Mouse (Mus musculus) liver, postnatal 0 days (tissue): ENCODE data around the gene Cdc42ep4. TPM values are rescaled to one million over a fixed set of nuclear protein-coding genes. Genes with fewer than 3 reads are reported as not detected.

Experiments
- ATAC-seq: fragments of 200-750 bp; cut with Nextera tagmentation; 2 replicates; pipeline ENCODE4 v1.8.0; 2017; ENCODE audit warnings: mild to moderate bottlenecking, moderate library complexity
- DNase-seq: peaks from one replicate; pipeline ENCODE4 v3.0.0-alpha.2; 2016
- H3K27ac ChIP-seq: fragments of 300-500 bp; sonication (generic); 2 replicates; pipeline ENCODE4 v1.5.1; 2014; ENCODE audit warnings: antibody characterized with exemption, moderate library complexity, mild to moderate bottlenecking, low read depth
- H3K27me3 ChIP-seq: fragments of 300-500 bp; sonication (generic); 2 replicates; pipeline ENCODE4 v1.6.1; 2014; ENCODE audit warnings: low read length, control low read depth, mixed read lengths; ENCODE audit not compliant: insufficient read depth
- H3K36me3 ChIP-seq: fragments of 300-500 bp; sonication (generic); replicated peaks from 2 replicates; pipeline ENCODE4 v1.6.1; 2014; ENCODE audit warnings: mild to moderate bottlenecking, control low read depth, low read length, moderate library complexity, mixed read lengths; ENCODE audit not compliant: insufficient read depth
- H3K4me1 ChIP-seq: fragments of 300-500 bp; sonication (generic); 2 replicates; pipeline ENCODE4 v1.6.1; 2014; ENCODE audit warnings: antibody characterized with exemption, mild to moderate bottlenecking, control low read depth; ENCODE audit not compliant: insufficient read depth
- H3K4me2 ChIP-seq: fragments of 300-500 bp; sonication (generic); 2 replicates; pipeline ENCODE4 v1.6.1; 2014; ENCODE audit warnings: low read depth, mild to moderate bottlenecking, low read length, moderate library complexity, mixed read lengths
- H3K4me3 ChIP-seq: fragments of 300-500 bp; sonication (generic); 2 replicates; pipeline ENCODE4 v1.5.1; 2014; ENCODE audit warnings: low read depth, low read length
- H3K9ac ChIP-seq: fragments of 300-500 bp; sonication (generic); replicated peaks from 2 replicates; pipeline ENCODE4 v1.6.1; 2014; ENCODE audit warnings: mild to moderate bottlenecking, moderate library complexity
- H3K9me3 ChIP-seq: fragments of 300-500 bp; sonication (generic); 2 replicates; pipeline ENCODE4 v1.6.1; 2016; ENCODE audit warnings: mild to moderate bottlenecking, control low read depth, low read length, mixed read lengths
- CTCF ChIP-seq: sonication (generic); IDR thresholded peaks from 2 replicates; pipeline ENCODE4 v1.5.1; 2016; ENCODE audit warnings: antibody characterized with exemption, low read depth
- EP300 ChIP-seq: IDR thresholded peaks from 2 replicates; pipeline ENCODE4 v1.6.1; 2016; ENCODE audit warnings: antibody characterized with exemption, low read depth, mild to moderate bottlenecking
- WGBS: fragments of 180-500 bp; shearing (Covaris S2); extraction: QIAGEN DNeasy Blood & Tissue Kit; methylation state at CpG from one replicate; pipeline ENCODE4 v1.1.7; 2014; ENCODE audit not compliant: insufficient replicate concordance; 5-methylcytosine and 5-hydroxymethylcytosine counted together
- polyA plus RNA-seq: library from polyadenylated mRNA; unstranded; fragments of >200 nt; fragmentation: Nextera tagmentation; extraction: Ambion mirVana; gene quantifications from 2 replicates; pipeline ENCODE4 v1.2.1, GENCODE M21; 2015

Gene Cdc42ep4
- polyA plus RNA-seq, 1 experiment from 2014 or later = 13.7 TPM

DNA sequence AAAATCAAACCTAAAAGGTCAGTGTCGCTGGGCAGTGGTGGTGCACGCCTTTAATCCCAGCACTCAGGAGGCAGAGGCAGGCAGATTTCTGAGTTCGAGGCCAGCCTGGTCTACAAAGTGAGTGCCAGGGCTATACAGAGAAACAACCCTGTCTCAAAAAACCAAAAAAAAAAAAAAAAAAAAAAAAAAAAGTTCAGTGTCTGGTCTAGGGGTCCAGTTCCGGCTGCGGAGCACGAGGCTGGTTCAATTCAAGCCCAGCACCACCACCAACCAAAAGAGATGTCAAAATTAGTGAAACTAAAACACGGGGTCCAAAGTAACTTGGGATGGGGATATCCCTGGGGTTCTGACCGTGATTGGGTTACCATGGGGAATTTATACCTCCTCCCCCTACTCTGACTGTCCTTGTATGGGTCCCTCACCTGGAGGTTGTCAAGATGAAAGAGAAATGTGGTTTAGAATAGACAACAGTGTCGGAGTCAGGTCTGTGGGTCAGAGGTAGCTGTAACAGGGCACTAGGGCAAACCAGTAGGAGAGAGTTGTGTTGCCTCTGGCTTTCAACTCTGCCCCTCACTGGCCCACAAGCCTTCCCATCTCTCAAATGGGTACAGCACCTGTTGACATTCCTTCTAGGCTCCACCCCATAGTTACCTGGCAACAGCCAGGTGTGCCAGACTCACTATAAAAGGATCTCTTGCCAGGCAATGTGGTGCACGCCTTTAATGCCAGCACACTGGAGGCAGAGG, 1.2 kb upstream of the Cdc42ep4 start:
- Histone ChIP-seq H3K4me2 (peak overlapping the region; percentile 97), H3K9me3 (no peaks in the 10 kb centered on the region), H3K27me3 (no peaks in the 10 kb centered on the region), H3K27ac (peak overlapping the region; percentile 98), H3K36me3 (peaks cover 2% of the 10 kb centered on the region; the same call in 1 of the 2 replicates), H3K4me3 (peak overlapping the region; percentile 72; the same call in 1 of the 2 replicates), H3K9ac (peak overlapping the region; percentile 81; the same call in 1 of the 2 replicates), H3K4me1 (peaks cover 33% of the 10 kb centered on the region)
- no peak for ATAC-seq
- 85% methylated on average over 10 of the region's 10 CpGs for WGBS
- no peak for DNase-seq
- TF ChIP-seq EP300 (no peak), CTCF (no peak)

GRCm38 (mm10) chr11:113752158-113752661, 529 bp upstream of the Cdc42ep4 start:
- Histone ChIP-seq H3K4me3 (peak overlapping the region; percentile 72), H3K4me2 (peak overlapping the region; percentile 97), H3K4me1 (peaks cover 39% of the 10 kb centered on the region), H3K27me3 (no peaks in the 10 kb centered on the region), H3K9me3 (no peaks in the 10 kb centered on the region), H3K27ac (peak overlapping the region; percentile 98), H3K9ac (peak overlapping the region; percentile 81), H3K36me3 (peaks cover 4% of the 10 kb centered on the region; the same call in 1 of the 2 replicates)
- DNase-seq = peak; percentile 36
- no peak for TF ChIP-seq EP300
- 12% methylated on average over 15 of the region's 15 CpGs for WGBS
- peak; percentile 1; the same call in 1 of the 2 replicates for ATAC-seq

DNA sequence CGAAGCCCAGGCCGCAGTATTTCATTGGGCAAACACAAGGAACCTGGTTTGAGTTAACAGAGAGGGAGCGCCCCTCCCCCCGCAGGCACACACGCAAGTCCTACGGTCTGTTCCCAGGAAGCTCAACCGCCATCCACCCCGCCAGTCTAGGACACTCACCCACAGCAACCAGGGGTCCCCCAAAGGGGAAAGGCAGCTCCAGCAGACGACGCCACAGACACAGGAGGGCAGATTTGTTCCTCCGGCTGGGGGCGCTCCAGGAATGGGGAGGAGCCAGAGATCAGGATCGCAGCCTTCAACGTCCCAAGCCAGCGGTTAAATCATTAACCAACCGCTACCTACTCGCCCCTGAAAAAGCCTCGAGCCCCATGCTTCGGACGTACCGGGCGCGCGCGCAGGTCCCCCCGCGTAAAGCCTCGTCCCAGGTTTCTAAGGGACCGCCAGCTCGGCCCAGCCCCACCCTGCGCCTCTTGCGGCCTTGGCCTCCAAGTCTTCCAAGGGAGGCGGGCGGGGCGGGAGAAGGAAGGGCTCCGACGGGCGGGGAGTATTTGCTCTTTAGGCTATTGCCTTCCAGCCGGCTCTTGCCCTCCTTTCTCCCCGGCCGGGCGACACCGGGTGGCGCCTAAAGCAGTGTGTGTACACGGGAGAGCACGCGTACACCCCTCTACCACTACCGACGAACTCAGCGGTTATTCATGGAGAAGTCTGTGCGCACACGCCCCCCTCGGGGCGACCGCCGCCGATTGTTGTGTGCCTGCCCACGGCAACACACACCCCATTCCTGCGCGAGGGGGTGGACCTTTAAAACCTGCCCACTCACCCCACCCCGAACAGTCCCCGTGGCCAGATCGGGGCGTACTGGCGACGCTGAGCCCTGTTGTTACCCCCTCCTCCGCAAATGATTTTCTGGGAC, 854 bp downstream of the Cdc42ep4 start:
- under 1% methylated on average over 65 of the region's 67 CpGs for WGBS
- Histone ChIP-seq H3K4me2 (peak overlapping the region; percentile 97), H3K9me3 (no peaks in the 10 kb centered on the region), H3K36me3 (peaks cover 4% of the 10 kb centered on the region; the same call in 1 of the 2 replicates), H3K9ac (peak overlapping the region; percentile 81), H3K27me3 (no peaks in the 10 kb centered on the region), H3K4me3 (peak overlapping the region; percentile 72), H3K27ac (peak overlapping the region; percentile 98), H3K4me1 (peaks cover 39% of the 10 kb centered on the region)
- peak; percentile 87 for DNase-seq
- TF ChIP-seq CTCF = peak; percentile 74
- TF ChIP-seq EP300 = peak; percentile 26; the same call in 1 of the 2 replicates
- ATAC-seq = peak; percentile 47

GRCm38 (mm10) chr11:113749749-113750351, 1.8 kb downstream of the Cdc42ep4 start:
- Histone ChIP-seq H3K36me3 (peaks cover 4% of the 10 kb centered on the region; the same call in 1 of the 2 replicates), H3K4me3 (peak overlapping the region; percentile 72), H3K9ac (peak overlapping the region; percentile 81), H3K27me3 (no peaks in the 10 kb centered on the region), H3K27ac (peak overlapping the region; percentile 98), H3K4me1 (peaks cover 44% of the 10 kb centered on the region), H3K9me3 (no peaks in the 10 kb centered on the region), H3K4me2 (peak overlapping the region; percentile 97)
- TF ChIP-seq CTCF (no peak), EP300 (peak; percentile 88)
- 8% methylated on average over 9 of the region's 9 CpGs for WGBS
- DNase-seq (peak; percentile 66), ATAC-seq (peak; percentile 58)

DNA sequence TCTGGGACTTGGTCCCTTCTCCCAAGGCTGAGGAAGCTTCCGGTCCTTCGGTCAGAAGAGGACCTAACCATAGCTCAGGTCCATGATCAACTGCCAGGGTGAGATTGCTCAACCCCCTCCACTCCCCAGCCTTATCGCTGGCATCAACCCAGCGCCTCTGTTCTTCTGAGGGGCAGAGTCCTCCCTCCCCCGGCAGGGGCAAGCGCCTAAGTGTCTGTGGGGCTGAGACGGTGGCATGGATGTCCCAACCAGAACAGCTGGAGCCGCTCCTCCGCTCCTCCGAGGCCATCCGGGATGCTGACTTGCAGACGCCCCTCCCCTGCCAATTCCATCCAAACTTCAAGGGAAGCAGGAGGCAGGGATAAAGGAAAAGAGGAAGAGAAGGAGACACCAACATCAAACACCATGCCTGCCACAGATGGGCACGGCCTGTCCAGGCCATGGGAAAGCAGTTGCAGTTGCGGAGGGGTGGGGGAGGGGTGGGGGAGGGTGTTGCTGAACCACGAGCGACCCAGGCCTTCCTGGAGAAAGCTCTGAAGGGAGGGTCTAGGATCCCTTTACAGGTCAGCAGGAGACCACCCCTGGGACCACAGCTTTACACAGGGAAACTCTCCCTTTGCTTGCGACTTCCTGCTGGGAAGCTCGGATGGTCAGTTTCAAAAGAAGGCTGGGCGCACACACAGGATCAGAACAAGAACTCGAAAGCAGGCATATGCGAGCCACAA, 2.7 kb downstream of the Cdc42ep4 start:
- DNase-seq (peak; percentile 79), ATAC-seq (no peak)
- Histone ChIP-seq H3K9me3 (no peaks in the 10 kb centered on the region), H3K9ac (peak overlapping the region; percentile 81), H3K4me1 (peaks cover 44% of the 10 kb centered on the region), H3K27ac (peak overlapping the region; percentile 98), H3K4me2 (peak overlapping the region; percentile 97), H3K4me3 (peak overlapping the region; percentile 72), H3K27me3 (no peaks in the 10 kb centered on the region), H3K36me3 (peaks cover 4% of the 10 kb centered on the region)
- WGBS = 17% methylated on average over 21 of the region's 21 CpGs
- TF ChIP-seq EP300 = no peak
- TF ChIP-seq CTCF = 0 out of 2 replicates have a peak, but pooled peaks have one; percentile 5
